Comparison of ENCODE assay signal across 36 mouse cellular contexts in the genomic region with DNA sequence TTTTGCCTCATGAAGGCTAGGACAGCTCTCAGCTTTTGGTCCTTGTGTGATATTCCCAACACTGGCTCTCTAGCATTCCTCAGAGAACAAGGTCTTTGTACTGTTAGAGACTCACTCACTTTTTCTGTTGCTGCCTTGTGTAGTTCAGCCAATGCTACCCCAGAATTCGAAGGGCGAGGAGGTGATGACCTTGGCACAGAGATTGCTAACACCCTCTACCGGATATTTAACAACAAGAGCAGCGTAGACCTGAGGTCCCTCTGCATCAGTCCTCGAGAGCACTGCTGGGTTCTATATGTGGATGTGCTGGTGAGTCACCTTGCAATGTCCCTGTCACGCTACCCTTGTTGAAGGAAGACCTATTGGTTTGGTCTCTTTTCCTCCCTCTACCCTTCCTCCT. TPM values are rescaled to one million over a fixed set of nuclear protein-coding genes. Genes with fewer than 3 reads are reported as not detected.
"Had no signal": no experiment of that assay in that cellular context is flagged by ENCODE, and none has a peak within 500 bp of the region (broad histone marks: within the 10 kb centered on the region; RNA-seq: fewer than 3 reads in every experiment).

No protein-coding gene starts in this region.

- H3K27me3 ChIP-seq: limb, embryonic 12.5 days; limb, embryonic 13.5 days; limb, embryonic 15.5 days; liver, embryonic 12.5 days; liver, embryonic 13.5 days; liver, embryonic 15.5 days; lung, embryonic 15.5 days; megakaryocyte, embryonic 14.5 days; midbrain, embryonic 12.5 days; midbrain, embryonic 13.5 days; midbrain, embryonic 15.5 days; neural tube, embryonic 12.5 days had no signal

- H3K27ac ChIP-seq: limb, embryonic 10.5 days; limb, embryonic 12.5 days; limb, embryonic 13.5 days; limb, embryonic 15.5 days; liver, embryonic 12.5 days; liver, embryonic 13.5 days; liver, embryonic 14.5 days; liver, embryonic 15.5 days; lung, embryonic 15.5 days; macrophage; midbrain, embryonic 10.5 days; midbrain, embryonic 12.5 days; midbrain, embryonic 13.5 days; midbrain, embryonic 15.5 days; neural tube, embryonic 12.5 days had no signal

- H3K9me3 ChIP-seq: limb, embryonic 10.5 days; limb, embryonic 12.5 days; limb, embryonic 13.5 days; limb, embryonic 15.5 days; liver, embryonic 12.5 days; liver, embryonic 13.5 days; liver, embryonic 15.5 days; lung, embryonic 15.5 days; megakaryocyte, embryonic 14.5 days; midbrain, embryonic 10.5 days; midbrain, embryonic 12.5 days; midbrain, embryonic 13.5 days; midbrain, embryonic 15.5 days; neural tube, embryonic 12.5 days had no signal

- DNase-seq: left cerebral cortex, postnatal 4 days; liver; liver, embryonic 13.5 days; liver, postnatal 0 days; lung, adult 18-20 months; lung, adult 2 months; lung, embryonic 14.5 days; lung, postnatal 10 days; lung, postnatal 14 days; lung, postnatal 36 days; lung, postnatal 4 days; midbrain, embryonic 14.5 days had no signal

- H3K4me1 ChIP-seq: limb, embryonic 10.5 days; limb, embryonic 12.5 days; limb, embryonic 13.5 days; limb, embryonic 15.5 days; lung, embryonic 15.5 days; midbrain, embryonic 10.5 days; midbrain, embryonic 12.5 days; midbrain, embryonic 13.5 days; midbrain, embryonic 15.5 days; neural tube, embryonic 12.5 days had no signal

- H3K4me3 ChIP-seq: limb, embryonic 10.5 days; limb, embryonic 12.5 days; limb, embryonic 13.5 days; limb, embryonic 15.5 days; liver, embryonic 12.5 days; liver, embryonic 13.5 days; liver, embryonic 15.5 days; lung, embryonic 15.5 days; megakaryocyte, embryonic 14.5 days; midbrain, embryonic 10.5 days; midbrain, embryonic 12.5 days; midbrain, embryonic 13.5 days; midbrain, embryonic 15.5 days; myocyte; neural tube, embryonic 12.5 days had no signal

RNA-seq across cellular contexts. Expression of a gene that starts 23.1 kb away (rescaled TPM):
- total RNA-seq: megakaryocyte progenitor cell, adult 5-6 weeks; megakaryocyte, adult 5-6 weeks; megakaryocyte-erythroid progenitor cell, adult 5-6 weeks; monocyte, adult 5-6 weeks had no signal
- polyA plus RNA-seq: limb, embryonic 10.5 days; limb, embryonic 11.5 days; limb, embryonic 12.5 days; liver, embryonic 11.5 days; liver, embryonic 12.5 days; liver, embryonic 15.5 days; liver, postnatal 0 days; lung, embryonic 14.5 days; macrophage; midbrain, embryonic 11.5 days; midbrain, embryonic 13.5 days; neural tube, embryonic 11.5 days; neural tube, embryonic 12.5 days had no signal
